Mouse (Mus musculus) CH12.LX (cell line): ENCODE data around the gene Ugt1a6a. TPM values are rescaled to one million over a fixed set of nuclear protein-coding genes. Genes with fewer than 3 reads are reported as not detected.

ENCODE experiments used
- DNase-seq: peaks from one replicate; pipeline ENCODE4 v3.0.0-alpha.2; 2013; ENCODE audit errors: extremely low read depth
- H3K27ac ChIP-seq: 2 replicates; pipeline ENCODE4 v1.5.1; 2012; ENCODE audit warnings: low read depth, mild to moderate bottlenecking, control low read depth, moderate library complexity; ENCODE audit not compliant: insufficient read depth
- H3K27me3 ChIP-seq: replicated peaks from 2 replicates; pipeline ENCODE3; 2012; ENCODE audit warnings: inconsistent platforms
- H3K36me3 ChIP-seq, 2 experiments: replicated peaks in 1 of 2; 2 replicates each; pipeline versions ENCODE3 to v1.6.1; 2012; ENCODE audit warnings: inconsistent platforms in 1 of 2, low read length in 1 of 2, mild to moderate bottlenecking in 1 of 2, mixed read lengths in 1 of 2, moderate library complexity in 1 of 2; ENCODE audit not compliant: control insufficient read depth in 1 of 2, insufficient read depth in 1 of 2
- H3K4me1 ChIP-seq, 2 experiments: 2 replicates each; pipeline ENCODE4 v1.6.1; 2012; ENCODE audit warnings: inconsistent platforms in 1 of 2, moderate library complexity in 1 of 2; ENCODE audit not compliant: insufficient read depth in 2 of 2, control insufficient read depth in 1 of 2
- H3K4me2 ChIP-seq: 2 replicates; pipeline ENCODE4 v1.6.1; 2012; ENCODE audit warnings: low read depth, mild to moderate bottlenecking, control low read depth; ENCODE audit not compliant: poor library complexity, insufficient read depth, severe bottlenecking
- H3K4me3 ChIP-seq, 3 experiments: fragments of 150-350 bp in 1 of 3; sonication (generic) in 1 of 3; replicated peaks in 1 of 3; 2 replicates each; pipeline versions ENCODE3 to v1.5.1; 2011 to 2012; ENCODE audit warnings: low read depth in 2 of 3, low read length in 2 of 3, mild to moderate bottlenecking in 2 of 3, moderate library complexity in 2 of 3, control low read depth in 1 of 3, improper control_type of control experiment in 1 of 3, inconsistent platforms in 1 of 3, mixed read lengths in 1 of 3; ENCODE audit not compliant: poor library complexity in 1 of 3
- H3K79me2 ChIP-seq: replicated peaks from 2 replicates; pipeline ENCODE4 v1.6.1; 2012; ENCODE audit warnings: mild to moderate bottlenecking, moderate library complexity; ENCODE audit not compliant: control insufficient read depth, poor library complexity, insufficient read depth, severe bottlenecking; ENCODE audit errors: extremely low read depth
- H3K9ac ChIP-seq: 2 replicates; pipeline ENCODE4 v1.6.1; 2012; ENCODE audit warnings: low read depth, mild to moderate bottlenecking, control low read depth, moderate library complexity; ENCODE audit not compliant: insufficient read depth
- H3K9me3 ChIP-seq: replicated peaks from 2 replicates; pipeline ENCODE3; 2012; ENCODE audit warnings: low read length, inconsistent platforms, mixed read lengths
- CHD1 ChIP-seq: IDR thresholded peaks from 2 replicates; pipeline ENCODE4 v1.6.1; 2012; ENCODE audit warnings: low read depth, low read length, improper control_type of control experiment, inconsistent platforms
- CHD2 ChIP-seq: IDR thresholded peaks from 2 replicates; pipeline ENCODE4 v1.6.1; 2011; ENCODE audit warnings: low read length, improper control_type of control experiment
- ELF1 ChIP-seq: IDR thresholded peaks from 2 replicates; pipeline ENCODE4 v1.6.1; 2014; ENCODE audit warnings: low read depth, mild to moderate bottlenecking, inconsistent platforms, low read length, improper control_type of control experiment
- ETS1 ChIP-seq: conservative IDR thresholded peaks from 2 replicates; pipeline ENCODE4 v1.6.1; 2012; ENCODE audit warnings: low read depth, mild to moderate bottlenecking, inconsistent platforms, low read length, improper control_type of control experiment, moderate library complexity
- JUN ChIP-seq: IDR thresholded peaks from 2 replicates; pipeline ENCODE4 v1.6.1; 2011; ENCODE audit warnings: low read depth, mild to moderate bottlenecking, low read length, improper control_type of control experiment, moderate library complexity; ENCODE audit not compliant: insufficient read depth
- MAFK ChIP-seq: IDR thresholded peaks from 2 replicates; pipeline ENCODE4 v1.6.1; 2011; ENCODE audit warnings: low read length, improper control_type of control experiment; ENCODE audit not compliant: insufficient replicate concordance
- MAX ChIP-seq: IDR thresholded peaks from 2 replicates; pipeline ENCODE4 v1.6.1; 2011; ENCODE audit warnings: low read length, improper control_type of control experiment
- MAZ ChIP-seq: IDR thresholded peaks from 2 replicates; pipeline ENCODE4 v1.6.1; 2012; ENCODE audit warnings: low read depth, mild to moderate bottlenecking, inconsistent platforms, low read length, improper control_type of control experiment, moderate library complexity
- MEF2A ChIP-seq: IDR thresholded peaks from 2 replicates; pipeline ENCODE4 v1.6.1; 2014; ENCODE audit warnings: low read depth, mild to moderate bottlenecking, inconsistent platforms, low read length, improper control_type of control experiment, borderline replicate concordance
- MXI1 ChIP-seq: IDR thresholded peaks from 2 replicates; pipeline ENCODE4 v1.6.1; 2011; ENCODE audit warnings: mild to moderate bottlenecking, low read depth, low read length, improper control_type of control experiment
- MYC ChIP-seq: IDR thresholded peaks from 2 replicates; pipeline ENCODE4 v1.6.1; 2011; ENCODE audit warnings: low read depth, mild to moderate bottlenecking, improper control_type of control experiment, low read length
- NELFE ChIP-seq: IDR thresholded peaks from 2 replicates; pipeline ENCODE4 v1.6.1; 2011; ENCODE audit warnings: low read depth, low read length, improper control_type of control experiment
- NRF1 ChIP-seq: IDR thresholded peaks from 2 replicates; pipeline ENCODE4 v1.6.1; 2014; ENCODE audit warnings: low read depth, mild to moderate bottlenecking, inconsistent platforms, low read length, improper control_type of control experiment, moderate library complexity
- PAX5 ChIP-seq: IDR thresholded peaks from 2 replicates; pipeline ENCODE4 v1.6.1; 2012; ENCODE audit warnings: low read length, inconsistent platforms, mixed read lengths
- POLR2A ChIP-seq: IDR thresholded peaks from 2 replicates; pipeline ENCODE4 v1.6.1; 2011; ENCODE audit warnings: low read depth, mild to moderate bottlenecking, improper control_type of control experiment, low read length
- RAD21 ChIP-seq: IDR thresholded peaks from 2 replicates; pipeline ENCODE4 v1.6.1; 2011; ENCODE audit warnings: low read depth, mild to moderate bottlenecking, low read length, improper control_type of control experiment, moderate library complexity
- RCOR1 ChIP-seq: conservative IDR thresholded peaks from 2 replicates; pipeline ENCODE4 v1.6.1; 2012; ENCODE audit warnings: low read depth, mild to moderate bottlenecking, inconsistent platforms, low read length, improper control_type of control experiment
- TCF12 ChIP-seq: IDR thresholded peaks from 2 replicates; pipeline ENCODE4 v1.6.1; 2014; ENCODE audit warnings: low read depth, mild to moderate bottlenecking, inconsistent platforms, low read length, improper control_type of control experiment
- USF2 ChIP-seq: conservative IDR thresholded peaks from 2 replicates; pipeline ENCODE4 v1.6.1; 2011; ENCODE audit warnings: low read depth, low read length, improper control_type of control experiment
- ZC3H11A ChIP-seq: IDR thresholded peaks from 2 replicates; pipeline ENCODE4 v1.6.1; 2012; ENCODE audit warnings: low read depth, mild to moderate bottlenecking, inconsistent platforms, low read length, improper control_type of control experiment
- ZMIZ1 ChIP-seq: IDR thresholded peaks from 2 replicates; pipeline ENCODE4 v1.6.1; 2012; ENCODE audit warnings: low read depth, mild to moderate bottlenecking, inconsistent platforms, low read length, improper control_type of control experiment
- dilution Hi-C: fragments of 300-500 bp; cut with MboI; formaldehyde crosslinking; loops from 2 replicates; pipeline ENCODE4 v1.14.3; 2020; ENCODE audit warnings: low sequenced_read_pairs; ENCODE audit not compliant: extremely low pct_unique_long_range_greater_than_20kb, extremely low pct_ligation_motif_present
- in situ Hi-C: fragments of 300-500 bp; cut with MboI; formaldehyde crosslinking; loops from 3 replicates; pipeline ENCODE4 v1.14.3; 2019; ENCODE audit warnings: low sequenced_read_pairs, low pct_ligation_motif_present, low pct_unique_long_range_greater_than_20kb, mixed read lengths
- polyA plus RNA-seq: library from polyadenylated mRNA; unstranded; fragments of >175 nt; gene quantifications from 2 replicates; pipeline ENCODE4 v1.2.1, GENCODE M21; 2012; ENCODE audit warnings: low read depth; ENCODE audit not compliant: insufficient read length
- total RNA-seq, 2 experiments: library from RNA; depleted of rRNA; stranded (reverse); fragments of 300-350 nt in 1 of 2; fragments of >200 nt in 1 of 2; gene quantifications; 2 replicates each; pipeline ENCODE4 v1.2.3; 2012 to 2014

The Ugt1a6a gene
- total and polyA plus RNA-seq, 3 experiments: 0.19 to 0.43 (median 0.30) TPM

GRCm38 (mm10) chr1:88195687-88196086 lies 61.1 kb downstream of the Ugt1a6a start:
- H3K4me3 ChIP-seq: no peak overlapping the region
- H3K9me3 ChIP-seq: no peaks in the 10 kb centered on the region
- dilution Hi-C loops (no loop called here), in situ Hi-C loops (no loop called here)
- H3K9ac ChIP-seq: no peak overlapping the region
- H3K4me1 ChIP-seq: peaks cover 0 to 18% of the 10 kb centered on the region in 2 experiments; a peak in 2 of 4 replicates
- H3K36me3 ChIP-seq: peaks cover 0 to 2% of the 10 kb centered on the region in 2 experiments
- no peak overlapping the region for H3K27ac ChIP-seq
- no peaks in the 10 kb centered on the region for H3K27me3 ChIP-seq
- no peak overlapping the region for H3K4me2 ChIP-seq
- no peak for DNase-seq
- TF ChIP-seq RCOR1: no peak
- TF ChIP-seq MAZ: no peak
- TF ChIP-seq CHD1: no peak
- TF ChIP-seq ZMIZ1: no peak
- TF ChIP-seq USF2: no peak
- no peak for TF ChIP-seq MAX
- no peak for TF ChIP-seq POLR2A
- TF ChIP-seq RAD21: no peak
- TF ChIP-seq NRF1: no peak
- TF ChIP-seq MEF2A: no peak
- TF ChIP-seq JUN: no peak
- no peak for TF ChIP-seq NELFE
- no peaks in the 10 kb centered on the region for H3K79me2 ChIP-seq

- in situ Hi-C loops: no loop called here
- Histone ChIP-seq H3K9ac (no peak overlapping the region), H3K27me3 (no peaks in the 10 kb centered on the region), H3K36me3 (peaks cover 0 to 2% of the 10 kb centered on the region in 2 experiments), H3K4me3 (no peak overlapping the region), H3K4me1 (peaks cover 0 to 11% of the 10 kb centered on the region in 2 experiments; a peak in 2 of 4 replicates), H3K79me2 (no peaks in the 10 kb centered on the region), H3K4me2 (no peak overlapping the region), H3K27ac (no peak overlapping the region), H3K9me3 (no peaks in the 10 kb centered on the region)
- TF ChIP-seq ZC3H11A (no peak), NELFE (no peak), PAX5 (no peak), MAFK (no peak), TCF12 (no peak), CHD2 (no peak), ETS1 (no peak), MEF2A (no peak), NRF1 (no peak), ELF1 (no peak), MXI1 (no peak), MYC (no peak)
- dilution Hi-C loops: no loop called here
- no peak for DNase-seq
These were observed 62.8 kb downstream of the Ugt1a6a start for GRCm38 (mm10) chr1:88197443-88197842.
